Mouse (Mus musculus) heart, embryonic 15.5 days (tissue): Measurements from ENCODE around the gene Zfp941. TPM values are rescaled to one million over a fixed set of nuclear protein-coding genes. Genes with fewer than 3 reads are reported as not detected.
"Not testable (repeated sequence)": the region's sequence is repeated elsewhere in the genome, so short reads cannot be mapped to it uniquely, and the experiment has no call there.

ENCODE experiments used
- ATAC-seq: fragments of 200-750 bp; cut with Nextera tagmentation; replicated peaks from 2 replicates; pipeline ENCODE4 v1.8.0; 2017; ENCODE audit warnings: low read depth, moderate TSS enrichment; ENCODE audit not compliant: insufficient number of reproducible peaks, insufficient read depth, low FRiP score
- H3K27ac ChIP-seq: fragments of 300-500 bp; sonication (generic); 2 replicates; pipeline ENCODE4 v1.5.1; 2015; ENCODE audit warnings: mild to moderate bottlenecking, inconsistent platforms
- H3K27me3 ChIP-seq: fragments of 300-500 bp; sonication (generic); 2 replicates; pipeline ENCODE4 v1.6.1; 2015; ENCODE audit warnings: inconsistent platforms
- H3K36me3 ChIP-seq: fragments of 300-500 bp; sonication (generic); 2 replicates; pipeline ENCODE4 v1.6.1; 2015; ENCODE audit warnings: mild to moderate bottlenecking, inconsistent platforms
- H3K4me1 ChIP-seq: fragments of 300-500 bp; sonication (generic); replicated peaks from 2 replicates; pipeline ENCODE4 v1.6.1; 2015; ENCODE audit warnings: inconsistent platforms
- H3K4me2 ChIP-seq: fragments of 300-500 bp; sonication (generic); 2 replicates; pipeline ENCODE4 v1.6.1; 2015; ENCODE audit warnings: inconsistent platforms, mild to moderate bottlenecking, moderate library complexity
- H3K4me3 ChIP-seq: fragments of 300-500 bp; sonication (generic); 2 replicates; pipeline ENCODE4 v1.5.1; 2015; ENCODE audit warnings: mild to moderate bottlenecking, inconsistent platforms
- H3K9ac ChIP-seq: fragments of 300-500 bp; sonication (generic); 2 replicates; pipeline ENCODE4 v1.6.1; 2015; ENCODE audit warnings: mild to moderate bottlenecking, inconsistent platforms
- H3K9me3 ChIP-seq: fragments of 300-500 bp; sonication (generic); replicated peaks from 2 replicates; pipeline ENCODE4 v1.6.1; 2016; ENCODE audit warnings: inconsistent platforms
- WGBS: fragments of 180-500 bp; shearing (Covaris S2); methylation state at CpG from one replicate; pipeline ENCODE4 v1.1.7; 2015; ENCODE audit warnings: mixed read lengths; 5-methylcytosine and 5-hydroxymethylcytosine counted together
- polyA plus RNA-seq: library from polyadenylated mRNA; unstranded; fragments of >200 nt; fragmentation: Nextera tagmentation; extraction: Ambion mirVana; gene quantifications from 2 replicates; pipeline ENCODE4 v1.2.1, GENCODE M21; 2015

Gene Zfp941
- polyA plus RNA-seq, 1 experiment from 2014 or later = 0.78 TPM

GRCm38 (mm10) chr7:140810496-140810895, 11.5 kb downstream of the Zfp941 start:
- H3K4me1 ChIP-seq = no peaks in the 10 kb centered on the region
- H3K9me3 ChIP-seq = no peaks in the 10 kb centered on the region
- no peak overlapping the region for H3K4me3 ChIP-seq
- WGBS = 86% methylated on average over 6 of the region's 6 CpGs
- H3K4me2 ChIP-seq = no peak overlapping the region
- ATAC-seq = no peak
- H3K9ac ChIP-seq = no peak overlapping the region
- no peak overlapping the region for H3K27ac ChIP-seq
- H3K36me3 ChIP-seq = no peaks in the 10 kb centered on the region
- no peaks in the 10 kb centered on the region for H3K27me3 ChIP-seq

- Histone ChIP-seq H3K9me3 (no peaks in the 10 kb centered on the region), H3K27me3 (no peaks in the 10 kb centered on the region), H3K4me1 (no peaks in the 10 kb centered on the region), H3K9ac (no peak overlapping the region), H3K4me3 (no peak overlapping the region), H3K4me2 (no peak overlapping the region), H3K36me3 (no peaks in the 10 kb centered on the region), H3K27ac (no peak overlapping the region)
- 31% methylated on average over 1 of the region's 1 CpGs for WGBS
- ATAC-seq = no peak
Observed at GRCm38 (mm10) chr7:140805704-140806103, 16.3 kb downstream of the Zfp941 start.

DNA sequence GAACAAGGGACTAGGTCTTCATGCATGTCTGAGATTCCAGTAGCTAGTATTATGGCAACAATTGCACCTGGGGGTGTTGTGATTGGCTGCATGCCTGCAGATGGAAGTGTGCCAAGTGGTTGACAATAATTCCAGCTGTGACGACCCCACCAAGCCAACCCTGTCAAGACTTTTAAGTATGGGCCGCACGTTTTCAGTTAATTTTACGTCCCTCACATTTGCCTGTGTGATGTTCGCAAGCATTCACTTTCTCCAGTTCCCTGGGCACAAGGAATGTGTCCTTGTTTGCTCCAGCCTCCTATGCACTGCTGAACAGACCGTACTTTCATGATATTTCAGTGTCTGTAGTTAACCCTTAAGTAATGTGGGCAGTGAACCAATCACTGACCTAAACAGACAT, 19.3 kb downstream of the Zfp941 start:
- Histone ChIP-seq H3K27ac (no peak overlapping the region), H3K4me2 (no peak overlapping the region), H3K9ac (no peak overlapping the region), H3K27me3 (no peaks in the 10 kb centered on the region), H3K4me1 (no peaks in the 10 kb centered on the region), H3K36me3 (no peaks in the 10 kb centered on the region), H3K9me3 (no peaks in the 10 kb centered on the region), H3K4me3 (no peak overlapping the region)
- ATAC-seq = no peak
- 61% methylated on average over 6 of the region's 6 CpGs for WGBS

- Histone ChIP-seq H3K27me3 (no peaks in the 10 kb centered on the region), H3K4me3 (no peak overlapping the region), H3K9me3 (no peaks in the 10 kb centered on the region), H3K9ac (no peak overlapping the region), H3K4me2 (no peak overlapping the region), H3K27ac (no peak overlapping the region), H3K4me1 (no peaks in the 10 kb centered on the region), H3K36me3 (no peaks in the 10 kb centered on the region)
- whole genome bisulfite sequencing = 58% methylated on average over 2 of the region's 2 CpGs
- no peak for ATAC-seq
Observed at GRCm38 (mm10) chr7:140798212-140798611, 23.8 kb downstream of the Zfp941 start.

- no peaks in the 10 kb centered on the region for H3K27me3 ChIP-seq
- H3K27ac ChIP-seq = no peak overlapping the region
- no peak overlapping the region for H3K9ac ChIP-seq
- no peaks in the 10 kb centered on the region for H3K4me1 ChIP-seq
- no peak overlapping the region for H3K4me3 ChIP-seq
- 80% methylated on average over 3 of the region's 3 CpGs for WGBS
- H3K9me3 ChIP-seq = no peaks in the 10 kb centered on the region
- no peak for ATAC-seq
- no peak overlapping the region for H3K4me2 ChIP-seq
- no peaks in the 10 kb centered on the region for H3K36me3 ChIP-seq
Observed at GRCm38 (mm10) chr7:140797619-140798018, 24.4 kb downstream of the Zfp941 start.

- no peaks in the 10 kb centered on the region for H3K27me3 ChIP-seq
- no peak for ATAC-seq
- no peaks in the 10 kb centered on the region for H3K36me3 ChIP-seq
- no peak overlapping the region for H3K9ac ChIP-seq
- whole genome bisulfite sequencing = 52% methylated on average over 4 of the region's 4 CpGs
- no peak overlapping the region for H3K4me3 ChIP-seq
- no peaks in the 10 kb centered on the region for H3K4me1 ChIP-seq
- no peaks in the 10 kb centered on the region for H3K9me3 ChIP-seq
- H3K27ac ChIP-seq = no peak overlapping the region
- no peak overlapping the region for H3K4me2 ChIP-seq
Observed at GRCm38 (mm10) chr7:140793541-140793940, 28.4 kb downstream of the Zfp941 start.

GRCm38 (mm10) chr7:140788053-140788435, 33.9 kb downstream of the Zfp941 start:
- Histone ChIP-seq H3K27ac (no peak overlapping the region), H3K27me3 (no peaks in the 10 kb centered on the region), H3K36me3 (no peaks in the 10 kb centered on the region), H3K4me1 (no peaks in the 10 kb centered on the region), H3K9ac (no peak overlapping the region), H3K9me3 (no peaks in the 10 kb centered on the region), H3K4me2 (no peak overlapping the region), H3K4me3 (no peak overlapping the region)
- WGBS = 77% methylated on average over 7 of the region's 7 CpGs
- ATAC-seq = no peak

DNA sequence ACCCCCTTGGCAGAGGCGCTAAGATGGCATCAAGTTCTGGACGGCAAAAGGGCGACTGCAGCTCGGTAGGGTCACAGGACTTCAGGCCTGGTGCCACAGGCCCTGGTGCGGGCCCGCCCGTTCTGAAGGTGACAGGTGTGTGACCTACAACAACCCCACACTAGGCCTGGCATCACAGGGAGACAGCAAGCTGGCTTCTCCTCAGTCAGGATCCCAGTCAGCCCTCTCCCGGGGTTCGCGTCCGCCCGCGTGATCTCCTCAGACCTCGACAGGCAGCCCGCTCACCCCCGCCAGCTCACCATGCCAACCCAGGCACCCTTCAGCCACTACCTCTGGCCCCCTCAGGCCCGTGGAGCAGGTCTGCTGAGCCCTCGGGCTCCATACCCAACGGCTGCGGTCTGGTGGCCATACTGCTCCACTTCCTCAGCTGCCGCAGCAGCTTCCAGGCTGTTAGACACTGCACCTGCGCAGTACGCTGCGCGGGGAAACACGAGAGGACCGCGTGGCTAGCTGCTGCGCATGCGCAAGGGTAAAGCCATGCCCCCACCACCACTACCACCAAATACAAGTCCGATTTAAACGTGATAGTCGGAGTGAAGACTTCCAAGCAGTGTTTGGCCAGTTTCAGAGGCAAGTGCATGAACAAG, 34.4 kb downstream of the Zfp941 start, which contains the start of gene Syce1:
Gene Syce1 (minus strand): TSS at position 447 of the 647 bp plus-strand sequence.
- Histone ChIP-seq H3K9me3 (no peaks in the 10 kb centered on the region), H3K4me2 (no peak within 1 kb of the TSS), H3K27ac (no peak within 1 kb of the TSS), H3K4me1 (no peaks in the 10 kb centered on the region), H3K9ac (no peak within 1 kb of the TSS), H3K4me3 (no peak within 1 kb of the TSS), H3K36me3 (no peaks in the 10 kb centered on the region), H3K27me3 (no peaks in the 10 kb centered on the region)
- no peak for ATAC-seq
- WGBS = 72% methylated on average over 33 of the region's 33 CpGs

- Histone ChIP-seq H3K4me3 (no peak overlapping the region), H3K9me3 (no peaks in the 10 kb centered on the region), H3K4me2 (no peak overlapping the region), H3K27ac (no peak overlapping the region), H3K27me3 (no peaks in the 10 kb centered on the region), H3K9ac (no peak overlapping the region), H3K4me1 (no peaks in the 10 kb centered on the region), H3K36me3 (no peaks in the 10 kb centered on the region)
- 80% methylated on average over 4 of the region's 4 CpGs for WGBS
- no peak for ATAC-seq
Observed at GRCm38 (mm10) chr7:140780548-140780947, 41.4 kb downstream of the Zfp941 start.

GRCm38 (mm10) chr7:140765888-140766739, 55.9 kb downstream of the Zfp941 start:
- Histone ChIP-seq H3K27me3 (no peaks in the 10 kb centered on the region), H3K9me3 (no peaks in the 10 kb centered on the region), H3K4me2 (no peak overlapping the region), H3K36me3 (no peaks in the 10 kb centered on the region), H3K27ac (no peak overlapping the region), H3K4me3 (no peak overlapping the region), H3K9ac (no peak overlapping the region), H3K4me1 (no peaks in the 10 kb centered on the region)
- ATAC-seq = no peak
- 57% methylated on average over 12 of the region's 12 CpGs for WGBS

GRCm38 (mm10) chr7:140765391-140765790, 56.6 kb downstream of the Zfp941 start:
- H3K27me3 ChIP-seq, H3K36me3 ChIP-seq, H3K9ac ChIP-seq, H3K4me3 ChIP-seq, H3K27ac ChIP-seq, H3K9me3 ChIP-seq, H3K4me1 ChIP-seq, ATAC-seq, H3K4me2 ChIP-seq: not testable (repeated sequence)
- WGBS = 55% methylated on average over 1 of the region's 1 CpGs
